18 mouse cellular contexts compared by ENCODE assay signal in the genomic region with DNA sequence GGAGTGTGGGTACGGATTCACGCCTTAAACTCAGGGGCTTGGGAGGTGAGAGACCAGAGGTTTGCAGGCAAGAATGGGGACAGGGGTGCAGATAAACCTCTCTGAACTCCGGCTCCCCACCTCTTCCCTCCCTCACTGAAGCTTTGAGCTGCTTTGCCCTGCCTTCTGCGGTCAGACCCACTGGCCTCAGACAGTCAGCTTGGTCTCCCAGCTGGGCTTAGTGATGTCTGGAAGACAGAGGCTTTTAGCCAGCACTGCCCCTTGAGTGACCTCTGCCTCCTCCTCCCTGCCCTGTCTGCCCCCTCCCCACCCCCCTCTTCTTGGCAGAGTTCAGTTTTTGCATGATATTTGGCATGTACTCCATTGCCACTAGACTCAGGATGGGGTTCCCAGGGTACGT. TPM values are rescaled to one million over a fixed set of nuclear protein-coding genes. Genes with fewer than 3 reads are reported as not detected.
DNase-seq lines count a peak whose midpoint lies in the region; ATAC-seq lines count a peak whose summit lies in the region.
"Had no signal": no experiment of that assay in that cellular context is flagged by ENCODE, and none has a peak within 500 bp of the region (broad histone marks: within the 10 kb centered on the region; RNA-seq: fewer than 3 reads in every experiment).

No protein-coding gene starts in this region.

- ATAC-seq in limb, embryonic 12.5 days (ENCODE audit: insufficient number of reproducible peaks, insufficient read depth, low FRiP score, low TSS enrichment, low read depth), result no peak
- no peak for ATAC-seq in forebrain, embryonic 14.5 days
- ATAC-seq in neural tube, embryonic 13.5 days (ENCODE audit: low read depth), result no peak
- no peak for ATAC-seq in cerebellum, adult (ENCODE audit: insufficient number of reproducible peaks, low FRiP score, low TSS enrichment)
- ATAC-seq: intestine, embryonic 16.5 days had no signal

- 50% methylated on average over 5 of the region's 5 CpGs for WGBS in limb, embryonic 12.5 days
- WGBS in limb, embryonic 10.5 days, result 50% methylated on average over 5 of the region's 5 CpGs
- 30% methylated on average over 5 of the region's 5 CpGs for WGBS in forebrain, embryonic 14.5 days
- WGBS in midbrain, embryonic 10.5 days, result 44% methylated on average over 5 of the region's 5 CpGs
- WGBS in neural tube, embryonic 13.5 days, result 44% methylated on average over 5 of the region's 5 CpGs

- DNase-seq in limb, embryonic 10.5 days (ENCODE audit: low spot score), result no peak
- no peak for DNase-seq in forebrain, embryonic 14.5 days (ENCODE audit: low spot score)
- DNase-seq in midbrain, embryonic 10.5 days (ENCODE audit: low spot score), result peak; percentile 34
- no peak for DNase-seq in cerebellum, postnatal 4 days (ENCODE audit: low spot score in 2 of 2)
- DNase-seq in spleen, postnatal 36 days (ENCODE audit: low spot score in 2 of 2), result no peak
- DNase-seq: adrenal gland, postnatal 14 days; B cell, adult 2 months; cerebellum, postnatal 36 days; heart, postnatal 10 days; liver; right cerebral cortex, postnatal 25 days had no signal

- peaks cover 52% of the 10 kb centered on the region for H3K27me3 ChIP-seq in limb, embryonic 12.5 days
- H3K27me3 ChIP-seq in limb, embryonic 10.5 days (ENCODE audit: low read depth, poor library complexity, severe bottlenecking), result peaks cover 68% of the 10 kb centered on the region
- peaks cover 5% of the 10 kb centered on the region for H3K27me3 ChIP-seq in forebrain, embryonic 14.5 days (replicated peaks; ENCODE audit: control insufficient read depth, insufficient read depth, low read length)
- peaks cover 64% of the 10 kb centered on the region for H3K27me3 ChIP-seq in midbrain, embryonic 10.5 days (ENCODE audit: low read depth, poor library complexity, severe bottlenecking)
- peaks cover 7% of the 10 kb centered on the region; the same call in 1 of the 2 replicates for H3K27me3 ChIP-seq in neural tube, embryonic 13.5 days

- no peaks in the 10 kb centered on the region for H3K36me3 ChIP-seq in limb, embryonic 12.5 days
- H3K36me3 ChIP-seq in limb, embryonic 10.5 days, result no peaks in the 10 kb centered on the region
- no peaks in the 10 kb centered on the region for H3K36me3 ChIP-seq in forebrain, embryonic 14.5 days (ENCODE audit: control insufficient read depth, insufficient read depth, low read length)
- H3K36me3 ChIP-seq in midbrain, embryonic 10.5 days, result no peaks in the 10 kb centered on the region
- no peaks in the 10 kb centered on the region for H3K36me3 ChIP-seq in neural tube, embryonic 13.5 days
- H3K36me3 ChIP-seq: lung, embryonic 15.5 days had no signal

- no peak overlapping the region for H3K27ac ChIP-seq in limb, embryonic 12.5 days
- no peak overlapping the region for H3K27ac ChIP-seq in limb, embryonic 10.5 days
- H3K27ac ChIP-seq in forebrain, embryonic 14.5 days (ENCODE audit: low read depth, low read length), result no peak overlapping the region
- H3K27ac ChIP-seq in midbrain, embryonic 10.5 days (replicated peaks), result peak overlapping the region; percentile 58; the same call in 1 of the 2 replicates
- no peak overlapping the region for H3K27ac ChIP-seq in neural tube, embryonic 13.5 days (replicated peaks)
- H3K27ac ChIP-seq: lung, embryonic 15.5 days had no signal

- H3K9ac ChIP-seq in limb, embryonic 12.5 days (replicated peaks), result no peak overlapping the region
- H3K9ac ChIP-seq in forebrain, embryonic 14.5 days (ENCODE audit: low read length), result no peak overlapping the region; the same call in 1 of the 2 replicates
- H3K9ac ChIP-seq in neural tube, embryonic 13.5 days, result peak overlapping the region; percentile 89
- H3K9ac ChIP-seq: lung, embryonic 15.5 days had no signal

- no peak overlapping the region for H3K4me3 ChIP-seq in limb, embryonic 12.5 days (replicated peaks)
- H3K4me3 ChIP-seq in limb, embryonic 10.5 days, result no peak overlapping the region
- H3K4me3 ChIP-seq in forebrain, embryonic 14.5 days (ENCODE audit: low read depth, low read length), result peak overlapping the region; percentile 45; the same call in 1 of the 2 replicates
- H3K4me3 ChIP-seq in midbrain, embryonic 10.5 days, result peak overlapping the region; percentile 63; the same call in 1 of the 2 replicates
- H3K4me3 ChIP-seq in neural tube, embryonic 13.5 days, result peak overlapping the region; percentile 56; the same call in 1 of the 2 replicates
- H3K4me3 ChIP-seq: lung, embryonic 15.5 days had no signal

- H3K4me1 ChIP-seq in limb, embryonic 12.5 days (replicated peaks), result peaks cover 14% of the 10 kb centered on the region
- peaks cover 40% of the 10 kb centered on the region for H3K4me1 ChIP-seq in limb, embryonic 10.5 days
- H3K4me1 ChIP-seq in forebrain, embryonic 14.5 days (ENCODE audit: control insufficient read depth, insufficient read depth, low read length), result no peaks in the 10 kb centered on the region
- H3K4me1 ChIP-seq in midbrain, embryonic 10.5 days, result peaks cover 37% of the 10 kb centered on the region
- peaks cover 31% of the 10 kb centered on the region for H3K4me1 ChIP-seq in neural tube, embryonic 13.5 days (replicated peaks)

- 0 out of 2 replicates have a peak overlapping the region, but pooled peaks have one; percentile 96 for H3K4me2 ChIP-seq in limb, embryonic 12.5 days
- H3K4me2 ChIP-seq in forebrain, embryonic 14.5 days (ENCODE audit: low read length), result peak overlapping the region; percentile 97
- peak overlapping the region; percentile 97 for H3K4me2 ChIP-seq in neural tube, embryonic 13.5 days

- no peaks in the 10 kb centered on the region for H3K9me3 ChIP-seq in limb, embryonic 12.5 days
- no peaks in the 10 kb centered on the region for H3K9me3 ChIP-seq in limb, embryonic 10.5 days (replicated peaks)
- H3K9me3 ChIP-seq in forebrain, embryonic 14.5 days (replicated peaks; ENCODE audit: control insufficient read depth, low read length), result no peaks in the 10 kb centered on the region
- no peaks in the 10 kb centered on the region for H3K9me3 ChIP-seq in midbrain, embryonic 10.5 days (replicated peaks)
- no peaks in the 10 kb centered on the region for H3K9me3 ChIP-seq in neural tube, embryonic 13.5 days
- H3K9me3 ChIP-seq: lung, embryonic 15.5 days had no signal

RNA-seq across cellular contexts. Expression of gene Pacsin1, which starts 31.1 kb away (rescaled TPM):
- polyA plus RNA-seq in limb, embryonic 12.5 days (2016; fragmentation: Nextera tagmentation; extraction: Ambion mirVana), result 4.3 and 5.0 TPM in 2 replicates
- polyA plus RNA-seq in limb, embryonic 10.5 days (2016; fragmentation: Nextera tagmentation; extraction: Ambion mirVana), result 5.8 and 6.0 TPM in 2 replicates
- 22.2 and 25.2 TPM in 2 replicates for polyA plus RNA-seq in forebrain, embryonic 14.5 days (2014; fragmentation: Nextera tagmentation; extraction: Ambion mirVana)
- polyA plus RNA-seq in midbrain, embryonic 10.5 days (2016; fragmentation: Nextera tagmentation; extraction: Ambion mirVana), result 3.1 and 3.3 TPM in 2 replicates
- 29.6 and 32.1 TPM in 2 replicates for polyA plus RNA-seq in neural tube, embryonic 13.5 days (2015; fragmentation: Nextera tagmentation; extraction: Ambion mirVana)

RNA-seq across cellular contexts. Expression of gene Spdef, which starts 42.4 kb away (rescaled TPM):
- 0.21 and 0.36 TPM in 2 replicates for polyA plus RNA-seq in limb, embryonic 12.5 days (2016; fragmentation: Nextera tagmentation; extraction: Ambion mirVana)
- polyA plus RNA-seq in limb, embryonic 10.5 days (2016; fragmentation: Nextera tagmentation; extraction: Ambion mirVana), result 0.26 TPM in 1 of 2 replicates, not detected in the other
- 0.44 TPM in 1 of 2 replicates, not detected in the other for polyA plus RNA-seq in forebrain, embryonic 14.5 days (2014; fragmentation: Nextera tagmentation; extraction: Ambion mirVana)
- 0.16 and 0.25 TPM in 2 replicates for polyA plus RNA-seq in midbrain, embryonic 10.5 days (2016; fragmentation: Nextera tagmentation; extraction: Ambion mirVana)
- polyA plus RNA-seq in neural tube, embryonic 13.5 days (2015; fragmentation: Nextera tagmentation; extraction: Ambion mirVana), result 0.56 and 0.68 TPM in 2 replicates

RNA-seq across cellular contexts. Expression of gene Rps10, which starts 49.9 kb away (rescaled TPM):
- polyA plus RNA-seq in limb, embryonic 12.5 days (2016; fragmentation: Nextera tagmentation; extraction: Ambion mirVana), result 963 and 987 TPM in 2 replicates
- 875 and 1,046 TPM in 2 replicates for polyA plus RNA-seq in limb, embryonic 10.5 days (2016; fragmentation: Nextera tagmentation; extraction: Ambion mirVana)
- 603 and 789 TPM in 2 replicates for polyA plus RNA-seq in forebrain, embryonic 14.5 days (2014; fragmentation: Nextera tagmentation; extraction: Ambion mirVana)
- 731 and 876 TPM in 2 replicates for polyA plus RNA-seq in midbrain, embryonic 10.5 days (2016; fragmentation: Nextera tagmentation; extraction: Ambion mirVana)
- 578 and 594 TPM in 2 replicates for polyA plus RNA-seq in neural tube, embryonic 13.5 days (2015; fragmentation: Nextera tagmentation; extraction: Ambion mirVana)

RNA-seq across cellular contexts. Expression of gene RPS10-NUDT3, which starts 51.4 kb away (rescaled TPM):
- not detected in 2 replicates for polyA plus RNA-seq in limb, embryonic 12.5 days (2016; fragmentation: Nextera tagmentation; extraction: Ambion mirVana)
- polyA plus RNA-seq in limb, embryonic 10.5 days (2016; fragmentation: Nextera tagmentation; extraction: Ambion mirVana), result not detected in 2 replicates
- polyA plus RNA-seq in forebrain, embryonic 14.5 days (2014; fragmentation: Nextera tagmentation; extraction: Ambion mirVana), result not detected in 2 replicates
- polyA plus RNA-seq in midbrain, embryonic 10.5 days (2016; fragmentation: Nextera tagmentation; extraction: Ambion mirVana), result not detected in 2 replicates
- not detected in 2 replicates for polyA plus RNA-seq in neural tube, embryonic 13.5 days (2015; fragmentation: Nextera tagmentation; extraction: Ambion mirVana)
- polyA plus RNA-seq: intestine, embryonic 16.5 days; large intestine, adult 2 months; lung, embryonic 15.5 days; stomach, embryonic 14.5 days had no signal

Comparison
In these comparisons a context has a peak if more than half of its experiments do, and no peak if none do; other contexts are left out.
1. H3K4me3 ChIP-seq: peak in forebrain, embryonic 14.5 days (single experiment), midbrain, embryonic 10.5 days (single experiment) and neural tube, embryonic 13.5 days (single experiment); none in limb, embryonic 12.5 days (single experiment) and limb, embryonic 10.5 days (single experiment).
2. Peak in every context shown above with its lines, with median percentiles within 50 percentile points of each other: H3K4me2 ChIP-seq.